Mouse (Mus musculus) forebrain, postnatal 0 days (tissue): Measurements from ENCODE around the gene Tfip11. TPM values are rescaled to one million over a fixed set of nuclear protein-coding genes. Genes with fewer than 3 reads are reported as not detected.

ENCODE experiments used
- ATAC-seq: fragments of 200-750 bp; cut with Nextera tagmentation; 2 replicates; pipeline ENCODE4 v1.8.0; 2017; ENCODE audit warnings: mild to moderate bottlenecking, moderate library complexity
- DNase-seq: peaks from one replicate; pipeline ENCODE4 v3.0.0-alpha.2; 2015
- H3K27ac ChIP-seq: fragments of 300-500 bp; sonication (generic); 2 replicates; pipeline ENCODE4 v1.5.1; 2014; ENCODE audit warnings: low read depth, mild to moderate bottlenecking, antibody characterized with exemption, low read length, moderate library complexity, mixed read lengths
- H3K27me3 ChIP-seq: fragments of 300-500 bp; sonication (generic); 2 replicates; pipeline ENCODE4 v1.6.1; 2014; ENCODE audit warnings: mild to moderate bottlenecking, low read length, mixed read lengths; ENCODE audit not compliant: insufficient read depth
- H3K36me3 ChIP-seq: fragments of 300-500 bp; sonication (generic); 2 replicates; pipeline ENCODE4 v1.6.1; 2014; ENCODE audit warnings: mild to moderate bottlenecking, moderate library complexity; ENCODE audit not compliant: insufficient read depth
- H3K4me1 ChIP-seq: fragments of 300-500 bp; sonication (generic); 2 replicates; pipeline ENCODE4 v1.6.1; 2014; ENCODE audit warnings: antibody characterized with exemption; ENCODE audit not compliant: insufficient read depth
- H3K4me2 ChIP-seq: fragments of 300-500 bp; sonication (generic); 2 replicates; pipeline ENCODE4 v1.6.1; 2014; ENCODE audit warnings: low read depth, mild to moderate bottlenecking, moderate library complexity
- H3K4me3 ChIP-seq: fragments of 300-500 bp; sonication (generic); 2 replicates; pipeline ENCODE4 v1.5.1; 2014; ENCODE audit warnings: low read depth, low read length, mixed read lengths
- H3K9ac ChIP-seq: fragments of 300-500 bp; sonication (generic); 2 replicates; pipeline ENCODE4 v1.6.1; 2014; ENCODE audit warnings: mild to moderate bottlenecking
- H3K9me3 ChIP-seq: fragments of 300-500 bp; sonication (generic); 2 replicates; pipeline ENCODE4 v1.6.1; 2016; ENCODE audit warnings: low read length
- CTCF ChIP-seq: sonication (generic); IDR thresholded peaks from 2 replicates; pipeline ENCODE4 v1.5.1; 2016; ENCODE audit warnings: antibody characterized with exemption, control low read depth, low read depth
- WGBS: fragments of 180-500 bp; shearing (Covaris S2); extraction: QIAGEN DNeasy Blood & Tissue Kit; methylation state at CpG from one replicate; pipeline ENCODE4 v1.1.7; 2014; 5-methylcytosine and 5-hydroxymethylcytosine counted together
- polyA plus RNA-seq: library from polyadenylated mRNA; unstranded; fragments of >200 nt; fragmentation: Nextera tagmentation; extraction: Ambion mirVana; gene quantifications from 2 replicates; pipeline ENCODE4 v1.2.1, GENCODE M21; 2015
- total RNA-seq: library from RNA; depleted of rRNA; stranded (reverse); fragments of >200 nt; gene quantifications from 2 replicates; pipeline ENCODE4 v1.2.3, GENCODE M21; 2014

Tfip11 gene
- total and polyA plus RNA-seq, 2 experiments from 2014 or later, result 20.8 to 26.9 TPM

- Histone ChIP-seq H3K4me1 (no peaks in the 10 kb centered on the region), H3K4me3 (no peak overlapping the region), H3K36me3 (no peaks in the 10 kb centered on the region), H3K4me2 (no peak overlapping the region), H3K27me3 (no peaks in the 10 kb centered on the region), H3K9ac (no peak overlapping the region), H3K9me3 (no peaks in the 10 kb centered on the region), H3K27ac (no peak overlapping the region)
- TF ChIP-seq CTCF, result no peak
- WGBS, result 91% methylated on average over 12 of the region's 12 CpGs
- DNase-seq (no peak), ATAC-seq (no peak)
These were observed 27.8 kb upstream of the Tfip11 start for GRCm38 (mm10) chr5:112298226-112298988.

- Histone ChIP-seq H3K4me1 (no peaks in the 10 kb centered on the region), H3K9ac (no peak overlapping the region), H3K27me3 (no peaks in the 10 kb centered on the region), H3K4me3 (no peak overlapping the region), H3K27ac (no peak overlapping the region), H3K9me3 (no peaks in the 10 kb centered on the region), H3K36me3 (no peaks in the 10 kb centered on the region), H3K4me2 (no peak overlapping the region)
- ATAC-seq (no peak), DNase-seq (no peak)
- no peak for TF ChIP-seq CTCF
- WGBS, result 88% methylated on average over 4 of the region's 4 CpGs
These were observed 26.8 kb upstream of the Tfip11 start for GRCm38 (mm10) chr5:112299399-112299798.

GRCm38 (mm10) chr5:112300112-112300511, 26.0 kb upstream of the Tfip11 start:
- no peak for TF ChIP-seq CTCF
- 82% methylated on average over 2 of the region's 2 CpGs for WGBS

GRCm38 (mm10) chr5:112300721-112301308, 25.3 kb upstream of the Tfip11 start:
- Histone ChIP-seq H3K4me2 (no peak overlapping the region), H3K9ac (no peak overlapping the region), H3K4me1 (no peaks in the 10 kb centered on the region), H3K36me3 (no peaks in the 10 kb centered on the region), H3K27ac (no peak overlapping the region), H3K9me3 (no peaks in the 10 kb centered on the region), H3K27me3 (no peaks in the 10 kb centered on the region), H3K4me3 (no peak overlapping the region)
- DNase-seq, result no peak
- ATAC-seq, result no peak
- WGBS, result 86% methylated on average over 6 of the region's 6 CpGs
- no peak for TF ChIP-seq CTCF

More at GRCm38 (mm10) chr5:112300112-112300511, 26.0 kb upstream of the Tfip11 start:
- no peak for DNase-seq
- Histone ChIP-seq H3K4me1 (no peaks in the 10 kb centered on the region), H3K36me3 (no peaks in the 10 kb centered on the region), H3K27me3 (no peaks in the 10 kb centered on the region), H3K9ac (no peak overlapping the region), H3K9me3 (no peaks in the 10 kb centered on the region), H3K27ac (no peak overlapping the region), H3K4me2 (no peak overlapping the region), H3K4me3 (no peak overlapping the region)
- ATAC-seq, result no peak

- ATAC-seq, result no peak
- DNase-seq, result no peak
- no peaks in the 10 kb centered on the region for H3K9me3 ChIP-seq
- H3K9ac ChIP-seq, result no peak overlapping the region
- no peak for TF ChIP-seq CTCF
- WGBS, result 81% methylated on average over 4 of the region's 4 CpGs
- no peaks in the 10 kb centered on the region for H3K27me3 ChIP-seq
- no peak overlapping the region for H3K4me2 ChIP-seq
- no peak overlapping the region for H3K4me3 ChIP-seq
- no peak overlapping the region for H3K27ac ChIP-seq
- H3K4me1 ChIP-seq, result no peaks in the 10 kb centered on the region
- no peaks in the 10 kb centered on the region for H3K36me3 ChIP-seq
These were observed 24.5 kb upstream of the Tfip11 start for GRCm38 (mm10) chr5:112301694-112302093.

- no peak overlapping the region for H3K4me3 ChIP-seq
- no peaks in the 10 kb centered on the region for H3K27me3 ChIP-seq
- H3K4me1 ChIP-seq, result no peaks in the 10 kb centered on the region
- H3K36me3 ChIP-seq, result no peaks in the 10 kb centered on the region
- H3K9me3 ChIP-seq, result no peaks in the 10 kb centered on the region
- H3K9ac ChIP-seq, result no peak overlapping the region
- TF ChIP-seq CTCF, result no peak
- DNase-seq, result no peak
- no peak for ATAC-seq
- H3K4me2 ChIP-seq, result no peak overlapping the region
- no peak overlapping the region for H3K27ac ChIP-seq
- WGBS, result 88% methylated on average over 5 of the region's 5 CpGs
These were observed 23.8 kb upstream of the Tfip11 start for GRCm38 (mm10) chr5:112302310-112302709.

GRCm38 (mm10) chr5:112305842-112306241, 20.3 kb upstream of the Tfip11 start:
- Histone ChIP-seq H3K27ac (no peak overlapping the region), H3K9ac (no peak overlapping the region), H3K36me3 (peaks cover 25% of the 10 kb centered on the region), H3K4me2 (no peak overlapping the region), H3K27me3 (no peaks in the 10 kb centered on the region), H3K9me3 (no peaks in the 10 kb centered on the region), H3K4me1 (no peaks in the 10 kb centered on the region), H3K4me3 (no peak overlapping the region)
- no peak for DNase-seq
- no peak for ATAC-seq
- WGBS, result 60% methylated on average over 5 of the region's 5 CpGs
- no peak for TF ChIP-seq CTCF
